Mouse (Mus musculus) embryonic facial prominence, embryonic 12.5 days (tissue): ENCODE measurements around the gene F3. TPM values are rescaled to one million over a fixed set of nuclear protein-coding genes. Genes with fewer than 3 reads are reported as not detected.

Source experiments
- ATAC-seq: fragments of 200-750 bp; cut with Nextera tagmentation; 2 replicates; pipeline ENCODE4 v1.8.0; 2017; ENCODE audit not compliant: insufficient number of reproducible peaks, insufficient read depth, low FRiP score, low TSS enrichment
- H3K27ac ChIP-seq: fragments of 300-500 bp; sonication (generic); 2 replicates; pipeline ENCODE4 v1.5.1; 2016; ENCODE audit warnings: mild to moderate bottlenecking
- H3K27me3 ChIP-seq: fragments of 300-500 bp; sonication (generic); 2 replicates; pipeline ENCODE4 v1.6.1; 2016; ENCODE audit warnings: mild to moderate bottlenecking, moderate library complexity
- H3K36me3 ChIP-seq: fragments of 300-500 bp; sonication (generic); 2 replicates; pipeline ENCODE4 v1.6.1; 2016; ENCODE audit warnings: mild to moderate bottlenecking
- H3K4me1 ChIP-seq: fragments of 300-500 bp; sonication (generic); 2 replicates; pipeline ENCODE4 v1.6.1; 2016
- H3K4me2 ChIP-seq: fragments of 300-500 bp; sonication (generic); replicated peaks from 2 replicates; pipeline ENCODE4 v1.6.1; 2016; ENCODE audit warnings: mild to moderate bottlenecking, moderate library complexity
- H3K4me3 ChIP-seq: fragments of 300-500 bp; sonication (generic); 2 replicates; pipeline ENCODE4 v1.5.1; 2016; ENCODE audit warnings: mild to moderate bottlenecking
- H3K9ac ChIP-seq: fragments of 300-500 bp; sonication (generic); 2 replicates; pipeline ENCODE4 v1.6.1; 2016; ENCODE audit warnings: mild to moderate bottlenecking, moderate library complexity
- H3K9me3 ChIP-seq: fragments of 300-500 bp; sonication (generic); 2 replicates; pipeline ENCODE4 v1.6.1; 2016; ENCODE audit warnings: mild to moderate bottlenecking, moderate library complexity
- WGBS: fragments of 180-500 bp; shearing (Covaris S2); methylation state at CpG from one replicate; pipeline ENCODE4 v1.1.7; 2016; 5-methylcytosine and 5-hydroxymethylcytosine counted together
- polyA plus RNA-seq: library from polyadenylated mRNA; unstranded; fragments of >200 nt; fragmentation: Nextera tagmentation; extraction: Ambion mirVana; gene quantifications from 2 replicates; pipeline ENCODE4 v1.2.1, GENCODE M21; 2016

The F3 gene
- polyA plus RNA-seq, 1 experiment from 2014 or later, result 15.2 TPM

DNA sequence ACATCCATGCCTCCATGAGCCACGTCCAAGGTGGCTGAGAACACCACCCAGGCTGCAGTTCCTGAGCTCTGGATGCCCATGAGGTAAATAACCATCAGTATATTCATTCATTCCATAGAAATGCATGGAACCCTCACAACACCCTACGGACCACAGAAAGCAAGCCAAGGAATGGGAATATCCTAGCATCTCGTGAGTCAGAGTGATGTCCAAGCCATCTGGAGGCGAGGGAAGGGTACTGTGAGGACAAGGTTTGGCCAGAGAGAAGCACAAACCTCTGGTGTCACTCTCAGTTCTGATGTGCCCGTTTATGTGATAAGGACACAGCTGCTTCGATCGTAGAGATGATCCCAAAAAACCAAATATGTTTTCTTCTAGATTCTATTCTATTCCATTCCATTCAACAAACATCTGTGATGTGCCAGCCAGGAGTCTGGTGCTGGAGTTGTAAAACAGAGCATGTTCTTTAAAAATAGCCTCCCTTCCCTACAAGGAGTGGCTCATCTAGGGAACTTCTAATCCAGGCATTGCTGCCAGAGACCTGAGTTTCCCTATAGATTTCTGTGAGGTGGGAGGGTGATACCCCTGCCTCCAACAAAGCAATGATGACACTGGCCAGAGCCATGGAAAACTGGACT lies 12.3 kb upstream of the F3 start:
- Histone ChIP-seq H3K9me3 (no peaks in the 10 kb centered on the region), H3K36me3 (no peaks in the 10 kb centered on the region), H3K9ac (no peak overlapping the region), H3K4me1 (no peaks in the 10 kb centered on the region; the same call in 1 of the 2 replicates), H3K4me3 (no peak overlapping the region), H3K27me3 (no peaks in the 10 kb centered on the region), H3K4me2 (no peak overlapping the region), H3K27ac (no peak overlapping the region)
- ATAC-seq, result no peak
- WGBS, result 89% methylated on average over 7 of the region's 7 CpGs

DNA sequence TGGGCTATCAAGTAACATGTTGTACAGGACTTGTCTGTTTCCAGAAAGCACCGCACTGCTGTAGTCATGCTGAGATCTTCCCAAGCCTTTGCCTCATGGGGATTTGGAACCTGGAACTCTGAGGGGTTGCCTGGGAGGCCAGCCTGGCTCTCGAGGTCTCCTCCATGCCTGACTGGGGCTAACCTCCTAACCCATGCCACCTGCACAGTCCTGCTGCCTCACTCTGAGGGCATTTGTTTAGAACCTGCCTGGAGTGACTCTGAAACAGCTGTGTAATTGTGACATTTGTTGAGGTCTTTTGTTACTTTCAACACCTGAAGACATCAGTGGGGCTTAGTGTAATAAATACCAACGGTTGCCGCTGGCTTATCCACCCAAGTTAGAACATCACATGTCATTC lies 11.1 kb upstream of the F3 start:
- no peak overlapping the region for H3K4me3 ChIP-seq
- WGBS, result 62% methylated on average over 4 of the region's 4 CpGs
- H3K4me2 ChIP-seq, result no peak overlapping the region
- H3K9ac ChIP-seq, result no peak overlapping the region
- no peaks in the 10 kb centered on the region for H3K27me3 ChIP-seq
- no peak overlapping the region for H3K27ac ChIP-seq
- no peaks in the 10 kb centered on the region for H3K9me3 ChIP-seq
- no peaks in the 10 kb centered on the region for H3K36me3 ChIP-seq
- ATAC-seq, result no peak
- no peaks in the 10 kb centered on the region; the same call in 1 of the 2 replicates for H3K4me1 ChIP-seq

DNA sequence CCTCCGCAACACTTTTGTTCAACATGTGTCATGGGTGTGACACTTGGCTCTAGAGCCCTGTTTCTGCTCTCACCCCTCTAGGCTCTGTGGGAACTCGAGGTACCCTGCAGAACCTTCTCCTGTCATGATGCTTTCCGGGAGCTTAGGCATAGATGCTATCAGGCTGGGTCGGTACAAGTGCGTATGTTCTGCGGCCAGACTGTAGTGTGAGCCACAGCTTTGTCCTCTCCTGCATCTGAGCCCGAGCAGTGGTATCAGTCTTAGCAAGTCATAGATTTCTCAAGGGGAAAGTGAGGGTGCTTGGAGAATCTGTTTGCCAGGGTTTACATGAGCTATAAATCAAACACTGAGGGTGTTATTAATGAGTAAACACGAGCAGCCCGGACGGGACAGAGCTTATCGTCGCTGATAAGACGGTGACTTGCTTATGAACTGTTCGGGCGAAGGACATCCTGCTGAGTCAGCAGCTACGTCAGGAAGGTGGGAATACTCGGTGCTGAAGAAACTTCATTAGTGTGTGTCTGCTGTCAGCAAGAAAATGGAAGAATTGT lies 10.1 kb upstream of the F3 start:
- no peaks in the 10 kb centered on the region for H3K27me3 ChIP-seq
- no peaks in the 10 kb centered on the region; the same call in 1 of the 2 replicates for H3K4me1 ChIP-seq
- ATAC-seq, result no peak
- no peak overlapping the region for H3K9ac ChIP-seq
- H3K27ac ChIP-seq, result no peak overlapping the region
- H3K36me3 ChIP-seq, result no peaks in the 10 kb centered on the region
- no peaks in the 10 kb centered on the region for H3K9me3 ChIP-seq
- H3K4me2 ChIP-seq, result no peak overlapping the region
- 73% methylated on average over 17 of the region's 17 CpGs for WGBS
- H3K4me3 ChIP-seq, result no peak overlapping the region

DNA sequence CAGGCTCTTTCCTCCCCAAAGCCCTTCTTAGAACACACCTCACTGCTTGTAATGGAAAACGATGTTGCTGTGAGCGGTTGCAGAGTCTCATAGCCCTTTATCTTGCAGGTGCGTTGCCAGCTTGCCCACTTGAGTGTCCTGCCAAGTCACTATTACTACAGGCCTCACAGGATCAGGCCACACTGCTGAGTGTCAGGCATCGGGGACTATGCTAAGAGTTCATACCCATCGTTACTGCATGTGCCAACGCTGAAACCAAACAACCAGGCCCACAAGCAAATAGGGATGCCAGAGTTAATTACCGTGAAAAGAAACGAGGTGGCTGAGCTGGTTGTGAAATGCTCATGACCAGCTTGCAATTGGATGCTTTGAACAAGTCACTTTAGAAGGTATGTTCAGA lies 9.5 kb upstream of the F3 start:
- H3K27ac ChIP-seq, result no peak overlapping the region
- no peaks in the 10 kb centered on the region for H3K36me3 ChIP-seq
- H3K4me3 ChIP-seq, result no peak overlapping the region
- 76% methylated on average over 8 of the region's 8 CpGs for WGBS
- H3K9ac ChIP-seq, result no peak overlapping the region
- H3K4me2 ChIP-seq, result no peak overlapping the region
- ATAC-seq, result no peak
- H3K9me3 ChIP-seq, result no peaks in the 10 kb centered on the region
- H3K4me1 ChIP-seq, result no peaks in the 10 kb centered on the region; the same call in 1 of the 2 replicates
- H3K27me3 ChIP-seq, result no peaks in the 10 kb centered on the region

DNA sequence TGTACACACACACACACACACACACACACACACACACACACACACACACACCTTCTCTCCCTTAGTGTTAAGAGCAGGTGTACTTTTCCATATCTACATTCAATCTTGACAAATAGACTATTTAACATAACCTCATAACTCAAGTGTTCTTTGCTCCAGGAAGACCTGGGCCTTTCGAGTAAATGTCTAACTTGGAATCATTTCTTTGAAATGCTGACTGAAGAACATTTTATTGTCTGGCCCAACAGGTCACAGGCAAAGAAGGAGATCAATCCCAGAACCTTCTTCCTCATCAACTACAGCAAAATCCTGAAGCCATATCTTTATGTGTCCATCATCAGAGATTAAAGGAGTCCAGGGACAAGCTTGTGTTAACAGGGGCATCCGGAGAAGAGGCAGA lies 8.9 kb upstream of the F3 start:
- Histone ChIP-seq H3K27ac (no peak overlapping the region), H3K4me3 (no peak overlapping the region), H3K9ac (no peak overlapping the region), H3K36me3 (no peaks in the 10 kb centered on the region), H3K27me3 (no peaks in the 10 kb centered on the region), H3K4me2 (no peak overlapping the region), H3K9me3 (no peaks in the 10 kb centered on the region), H3K4me1 (no peaks in the 10 kb centered on the region; the same call in none of the 2 replicates)
- no peak for ATAC-seq
- 90% methylated on average over 2 of the region's 2 CpGs for WGBS

DNA sequence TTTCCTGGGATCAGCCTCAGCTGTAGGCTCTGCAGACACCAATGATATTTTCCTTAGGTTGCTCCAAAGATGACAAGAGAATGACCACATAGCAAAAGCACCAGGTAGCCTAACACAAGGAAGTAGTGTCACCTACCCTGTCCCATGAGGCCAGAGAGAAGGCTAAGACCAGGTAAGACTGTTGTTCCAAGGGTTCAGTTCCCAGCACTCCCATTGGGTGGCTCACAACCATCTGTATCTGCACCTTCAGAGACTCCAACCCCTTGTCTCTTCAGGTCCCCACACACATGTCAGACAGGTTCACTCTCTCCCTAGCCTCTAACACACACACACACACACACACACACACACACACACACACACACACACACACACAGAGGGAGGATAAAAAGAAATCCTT lies 8.0 kb upstream of the F3 start:
- H3K4me3 ChIP-seq, result no peak overlapping the region
- no peaks in the 10 kb centered on the region for H3K27me3 ChIP-seq
- no peak overlapping the region for H3K9ac ChIP-seq
- H3K4me2 ChIP-seq, result no peak overlapping the region
- no peak for ATAC-seq
- no peaks in the 10 kb centered on the region for H3K36me3 ChIP-seq
- H3K9me3 ChIP-seq, result no peaks in the 10 kb centered on the region
- no peak overlapping the region for H3K27ac ChIP-seq
- no peaks in the 10 kb centered on the region; the same call in none of the 2 replicates for H3K4me1 ChIP-seq

DNA sequence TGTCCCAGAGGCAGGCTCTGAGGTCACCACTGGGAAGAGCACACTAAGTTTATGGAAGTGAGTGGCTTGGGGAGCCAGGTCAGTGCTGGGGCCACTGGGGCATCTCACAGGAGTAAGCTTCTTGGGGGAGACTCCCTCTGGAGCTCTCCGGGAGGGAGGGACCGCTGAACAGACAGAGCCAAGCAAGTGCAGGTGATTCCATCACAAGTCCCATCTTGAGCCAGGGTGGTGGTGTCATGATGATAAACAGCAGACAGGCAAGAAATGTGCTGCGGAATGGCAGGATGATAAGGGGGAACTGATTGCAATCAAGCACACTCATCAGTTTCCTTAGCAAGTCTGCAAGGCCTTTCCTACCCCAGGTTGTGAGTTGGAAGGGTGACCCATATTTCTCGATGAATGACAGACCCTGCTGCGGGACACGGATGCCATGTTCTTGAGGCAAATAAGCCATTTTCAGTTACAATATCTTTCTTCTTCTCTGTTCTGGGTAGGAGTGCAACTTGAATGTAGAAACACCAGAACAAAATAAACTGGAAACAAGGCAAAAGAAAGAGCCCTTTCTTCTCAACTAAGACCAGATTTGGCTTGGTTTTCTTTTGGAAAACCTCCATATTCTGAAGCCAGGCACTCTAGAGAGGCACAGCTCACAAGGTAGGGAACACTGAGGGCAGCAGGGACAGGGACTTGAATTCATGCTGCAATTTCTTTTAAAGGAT lies 7.4 kb upstream of the F3 start:
- 80% methylated on average over 6 of the region's 6 CpGs for WGBS
- Histone ChIP-seq H3K27me3 (no peaks in the 10 kb centered on the region), H3K9ac (no peak overlapping the region)

DNA sequence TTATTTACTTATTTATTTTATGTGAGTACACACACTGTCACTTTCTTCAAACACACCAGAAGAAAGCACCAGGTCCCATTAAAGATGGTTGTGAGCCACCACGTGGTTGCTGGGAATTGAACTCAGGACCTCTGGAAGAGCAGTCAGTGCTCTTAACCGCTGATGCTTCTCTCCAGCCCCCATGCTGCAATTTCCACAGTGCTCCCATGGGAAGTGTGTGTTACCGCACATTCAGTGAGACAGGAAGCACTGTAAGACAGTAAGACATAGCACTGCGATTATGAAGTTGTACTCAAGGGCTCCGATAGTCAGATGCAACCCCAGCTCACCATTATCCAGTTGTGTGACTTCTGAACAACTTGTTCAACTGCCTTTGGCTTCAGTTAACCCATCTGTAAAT lies 6.9 kb upstream of the F3 start:
- no peak overlapping the region for H3K9ac ChIP-seq
- ATAC-seq, result no peak
- peaks cover 4% of the 10 kb centered on the region for H3K4me1 ChIP-seq
- H3K4me2 ChIP-seq, result no peak overlapping the region
- no peak overlapping the region for H3K4me3 ChIP-seq
- no peaks in the 10 kb centered on the region for H3K9me3 ChIP-seq
- H3K27me3 ChIP-seq, result 0 out of 2 replicates have a peak, but pooled peaks cover under 1% of the 10 kb centered on the region
- no peaks in the 10 kb centered on the region for H3K36me3 ChIP-seq
- H3K27ac ChIP-seq, result no peak overlapping the region
- WGBS, result 71% methylated on average over 5 of the region's 5 CpGs

More for the DNA sequence above, 7.4 kb upstream of the F3 start:
- no peak overlapping the region for H3K4me2 ChIP-seq
- no peak overlapping the region for H3K27ac ChIP-seq
- ATAC-seq, result no peak
- no peaks in the 10 kb centered on the region for H3K9me3 ChIP-seq
- H3K36me3 ChIP-seq, result no peaks in the 10 kb centered on the region
- H3K4me1 ChIP-seq, result no peaks in the 10 kb centered on the region; the same call in none of the 2 replicates
- H3K4me3 ChIP-seq, result no peak overlapping the region

DNA sequence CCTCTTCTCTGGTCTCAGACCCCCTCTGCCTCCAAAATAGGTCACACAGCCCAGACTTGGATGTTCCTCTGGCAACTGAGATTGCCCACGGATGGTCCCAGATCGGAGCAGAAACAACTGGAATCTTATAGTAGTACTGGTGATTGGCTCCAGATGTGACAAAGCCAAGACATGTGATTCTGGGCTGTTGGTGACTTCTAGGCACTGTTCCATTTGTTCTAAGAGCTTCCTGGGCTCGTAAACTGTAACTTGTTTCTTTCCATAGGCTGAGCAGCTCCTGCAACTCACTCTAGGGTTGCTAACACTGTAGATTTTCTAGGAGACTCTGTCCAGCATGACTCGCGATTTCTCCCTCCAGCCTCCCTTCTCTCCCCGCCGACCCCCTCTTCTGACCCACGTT lies 4.7 kb upstream of the F3 start:
- Histone ChIP-seq H3K36me3 (no peaks in the 10 kb centered on the region), H3K4me1 (peaks cover 12% of the 10 kb centered on the region), H3K4me2 (no peak overlapping the region), H3K27me3 (peaks cover 9% of the 10 kb centered on the region; the same call in 1 of the 2 replicates), H3K4me3 (no peak overlapping the region), H3K27ac (no peak overlapping the region), H3K9me3 (no peaks in the 10 kb centered on the region), H3K9ac (no peak overlapping the region)
- 53% methylated on average over 8 of the region's 8 CpGs for WGBS
- no peak for ATAC-seq

DNA sequence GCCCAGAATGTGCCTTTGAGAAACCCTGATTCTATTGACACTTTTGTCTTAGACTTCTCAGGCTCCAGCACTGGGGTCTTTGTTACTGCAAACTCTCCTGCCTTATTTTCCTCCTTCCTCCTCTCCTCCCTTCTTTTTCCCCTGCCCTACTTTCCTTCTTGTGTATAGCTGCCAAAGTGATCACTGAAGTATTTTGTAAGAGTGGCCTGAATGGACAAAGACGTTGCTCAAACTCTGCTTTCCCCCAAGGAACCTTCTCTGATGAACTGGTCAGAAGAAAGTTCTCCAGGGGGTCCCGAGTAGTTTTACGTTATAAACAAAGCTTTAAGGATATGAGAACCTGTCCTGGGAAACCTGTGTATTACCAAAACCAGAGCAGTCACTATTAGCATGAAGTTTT lies 3.6 kb upstream of the F3 start:
- Histone ChIP-seq H3K4me3 (no peak overlapping the region), H3K27ac (no peak overlapping the region), H3K9me3 (no peaks in the 10 kb centered on the region), H3K27me3 (peaks cover 12% of the 10 kb centered on the region; the same call in 1 of the 2 replicates), H3K36me3 (no peaks in the 10 kb centered on the region), H3K9ac (no peak overlapping the region), H3K4me2 (no peak overlapping the region), H3K4me1 (peaks cover 18% of the 10 kb centered on the region)
- no peak for ATAC-seq
- 78% methylated on average over 3 of the region's 3 CpGs for WGBS

DNA sequence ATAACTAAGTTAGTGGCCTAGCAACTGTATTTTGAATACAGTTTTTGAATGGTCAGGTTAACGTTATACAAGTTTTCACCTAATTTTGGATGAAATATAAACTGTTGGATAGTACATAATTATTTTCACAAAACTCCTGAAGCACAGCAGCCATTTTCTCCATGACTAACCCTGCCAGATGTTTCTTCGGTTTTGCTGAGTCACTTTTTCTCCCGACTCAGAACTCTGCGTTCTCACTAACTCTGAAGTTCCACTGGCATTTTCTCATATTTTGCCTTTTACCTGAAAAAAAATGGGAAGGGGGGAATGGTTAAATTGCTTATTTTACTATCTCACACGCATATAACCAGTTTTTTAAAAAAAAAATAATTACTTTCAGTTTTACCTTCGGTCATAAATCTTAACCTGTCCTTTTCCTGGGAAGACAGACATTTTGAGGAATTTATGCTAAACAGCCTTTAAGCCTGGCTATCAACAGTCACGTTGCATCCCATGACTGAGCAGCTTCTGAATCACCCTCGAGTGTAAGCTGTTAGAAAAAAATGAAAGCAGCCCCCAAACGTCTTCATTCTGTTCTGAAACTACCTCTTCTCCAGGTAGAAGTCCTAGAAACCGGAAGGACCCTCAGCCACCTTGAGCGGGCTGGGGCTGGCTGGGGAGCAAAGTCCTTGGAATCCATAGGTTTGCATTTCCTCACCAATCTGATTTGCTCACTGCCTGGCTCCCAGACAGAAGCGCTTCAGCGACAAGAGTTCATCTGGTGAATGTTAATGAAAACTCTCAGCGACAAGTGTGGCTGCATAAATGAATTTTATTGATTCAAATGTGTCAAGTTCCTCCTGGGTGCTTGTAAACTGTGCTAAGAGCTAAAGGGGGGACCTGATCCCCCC lies 2.3 kb upstream of the F3 start:
- Histone ChIP-seq H3K4me2 (no peak overlapping the region), H3K9me3 (no peaks in the 10 kb centered on the region), H3K36me3 (no peaks in the 10 kb centered on the region), H3K27ac (no peak overlapping the region), H3K4me1 (peaks cover 22% of the 10 kb centered on the region), H3K4me3 (no peak overlapping the region), H3K9ac (no peak overlapping the region), H3K27me3 (peaks cover 12% of the 10 kb centered on the region; the same call in 1 of the 2 replicates)
- ATAC-seq, result no peak
- 50% methylated on average over 14 of the region's 14 CpGs for WGBS
